Mouse (Mus musculus) layer of hippocampus, postnatal 36 days (tissue): Measurements from ENCODE around the gene Ski. TPM values are rescaled to one million over a fixed set of nuclear protein-coding genes. Genes with fewer than 3 reads are reported as not detected.
"Not testable (repeated sequence)": the region's sequence is repeated elsewhere in the genome, so short reads cannot be mapped to it uniquely, and the experiment has no call there.

ENCODE experiments used
- DNase-seq, 2 experiments: peaks; one replicate each; pipeline ENCODE4 v3.0.0; 2022
- total RNA-seq, 2 experiments: library from RNA; stranded (reverse); gene quantifications; 2 replicates each; pipeline ENCODE4 v1.2.3; 2021

Ski gene
- total RNA-seq = 100 to 1,000 TPM; 126 to 132 TPM

DNA sequence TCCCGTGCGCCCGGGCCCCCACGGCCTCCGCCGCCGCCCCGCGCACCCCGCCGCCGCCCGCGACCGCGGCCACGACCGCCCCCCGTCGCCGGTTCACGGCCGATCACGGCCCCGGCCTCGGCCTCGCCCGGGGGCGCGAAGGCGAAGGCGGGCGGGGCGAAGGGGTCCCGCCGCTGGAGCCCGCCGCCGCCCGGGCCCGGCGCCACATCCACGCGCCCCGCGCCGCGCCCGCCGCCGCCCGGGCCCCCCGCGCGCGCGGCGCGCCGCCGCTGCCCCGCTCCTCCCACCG, at the start of gene Ski:
TSS of gene Ski (minus strand) at position 41 of the 289 bp plus-strand sequence.
- DNase-seq = no peak

DNA sequence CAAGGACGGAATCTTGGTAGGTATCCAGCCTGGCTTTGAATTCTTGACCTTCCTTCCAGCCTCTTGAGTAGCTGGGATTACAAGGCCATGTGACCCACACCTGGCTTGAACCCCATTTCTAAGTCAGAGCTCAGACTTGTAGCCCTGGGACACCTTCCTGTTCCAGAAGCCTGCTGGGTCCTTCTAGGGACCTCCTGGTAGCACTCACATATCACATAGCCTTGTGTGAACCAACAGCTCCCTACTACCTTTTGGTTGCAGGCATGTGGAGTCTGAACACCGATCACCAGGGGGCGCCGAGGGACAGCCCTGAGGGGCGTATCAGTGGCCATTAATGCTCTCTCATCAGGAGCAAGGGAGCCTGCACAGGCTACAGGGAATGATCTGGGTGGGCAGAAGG, 46.0 kb upstream of the Ski start:
- peak; percentile 72 to 73 for DNase-seq

DNA sequence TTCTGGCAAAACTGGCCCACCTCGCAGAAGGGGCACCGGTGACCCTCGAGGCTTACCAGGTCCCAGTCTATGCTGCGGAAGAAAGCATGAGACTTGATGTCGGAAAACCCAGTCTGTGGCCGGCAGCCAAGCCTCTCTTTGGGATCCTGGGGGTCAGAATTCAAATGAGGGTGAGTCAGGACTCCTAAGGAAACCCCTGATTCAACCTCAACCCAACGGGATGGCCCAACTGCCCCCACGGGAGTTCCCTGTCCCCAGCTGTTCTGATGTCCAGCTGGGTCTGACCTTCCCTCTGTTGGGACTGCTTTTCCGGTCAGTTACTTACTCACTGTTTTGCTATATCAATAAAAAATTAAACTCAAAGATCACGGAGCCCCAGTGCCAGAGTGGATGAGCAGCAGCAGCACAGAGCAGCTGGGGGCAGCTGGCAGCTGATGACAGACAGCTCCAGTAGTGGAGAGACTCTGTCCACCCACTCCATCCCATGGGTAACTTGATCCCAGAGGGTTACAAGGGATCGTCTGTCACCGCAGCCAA, 45.3 kb upstream of the Ski start:
- DNase-seq = no peak

DNA sequence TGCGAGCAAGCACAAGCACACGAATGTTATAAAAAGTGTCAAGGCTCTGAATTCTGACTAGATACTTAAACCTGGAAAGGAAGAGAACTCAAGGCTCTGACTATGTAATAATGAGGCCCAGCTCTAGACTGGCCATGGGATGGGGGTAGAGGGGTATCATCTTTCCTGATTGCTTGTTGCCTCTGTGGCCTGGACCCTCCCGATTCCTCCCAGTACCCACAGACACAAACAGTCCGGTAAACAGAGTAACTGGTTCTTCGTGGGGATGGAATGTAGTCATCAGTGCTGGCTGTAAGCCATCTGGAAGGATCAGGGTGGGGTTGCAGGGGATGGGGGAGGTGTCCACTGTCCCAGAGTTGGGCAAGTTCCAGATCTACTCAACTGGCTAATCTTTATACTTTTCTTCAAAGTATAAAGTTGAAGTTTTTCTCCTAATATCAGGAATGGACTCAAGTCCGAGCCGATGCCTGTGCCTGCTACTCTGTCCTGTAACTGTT, 44.7 kb upstream of the Ski start:
- no peak for DNase-seq

DNA sequence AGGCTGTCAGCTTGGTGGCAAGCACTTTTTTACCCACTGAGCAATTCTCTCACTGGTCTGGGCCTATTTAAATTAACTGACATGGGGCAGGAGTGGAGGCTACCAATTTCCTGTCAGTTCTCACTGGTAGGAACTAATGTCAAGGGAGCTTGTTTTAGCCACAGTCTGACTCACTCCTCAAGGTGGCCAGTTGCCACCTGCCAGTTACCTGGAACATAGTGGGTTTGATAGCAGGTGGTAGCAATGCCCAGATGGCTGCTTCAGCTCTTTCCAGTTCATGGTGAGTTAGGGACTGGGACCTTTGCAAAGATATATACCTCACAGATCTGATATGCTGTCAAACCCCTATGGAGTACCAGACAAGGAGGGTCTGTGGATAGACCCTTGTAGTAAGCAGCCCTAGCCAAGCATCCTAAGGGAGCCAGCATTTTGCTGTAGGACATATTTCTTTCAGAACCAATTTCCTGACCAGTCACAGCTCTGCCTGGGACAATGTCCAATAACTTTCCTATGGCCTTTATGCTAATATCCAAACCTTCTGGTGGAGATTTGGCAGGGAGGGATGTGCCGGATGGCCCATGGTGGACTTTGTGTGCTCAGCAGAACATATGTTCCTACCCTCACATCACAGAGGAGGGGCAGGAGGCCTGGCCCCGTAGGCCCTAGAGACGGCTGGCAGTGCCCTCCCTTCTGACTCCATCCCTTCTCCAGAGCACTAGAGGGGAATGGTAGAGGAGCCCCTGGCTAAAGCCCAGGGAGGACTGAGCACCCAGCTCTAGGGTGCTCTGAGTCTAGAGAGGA, 42.3 kb upstream of the Ski start:
- no peak for DNase-seq

DNA sequence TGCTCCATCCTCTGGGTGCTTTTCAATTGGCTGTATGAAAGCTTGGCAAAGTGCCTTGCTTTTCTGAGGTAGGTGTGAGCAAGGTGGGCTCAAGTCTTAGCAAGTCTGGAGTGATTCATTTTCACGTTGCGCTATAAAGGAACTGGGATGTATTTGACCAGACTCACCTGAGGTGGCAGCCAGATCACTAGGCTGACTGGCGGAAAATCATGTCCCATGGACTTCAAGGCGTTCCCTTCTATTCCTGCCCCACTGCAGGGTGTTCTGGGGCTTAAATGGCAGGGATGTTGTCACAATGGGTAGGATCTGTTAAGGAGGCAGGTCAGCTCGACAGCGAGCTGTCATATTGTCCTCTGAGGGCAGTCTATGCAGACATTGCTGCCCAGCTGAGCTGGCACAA, 29.9 kb upstream of the Ski start:
- no peak for DNase-seq

DNA sequence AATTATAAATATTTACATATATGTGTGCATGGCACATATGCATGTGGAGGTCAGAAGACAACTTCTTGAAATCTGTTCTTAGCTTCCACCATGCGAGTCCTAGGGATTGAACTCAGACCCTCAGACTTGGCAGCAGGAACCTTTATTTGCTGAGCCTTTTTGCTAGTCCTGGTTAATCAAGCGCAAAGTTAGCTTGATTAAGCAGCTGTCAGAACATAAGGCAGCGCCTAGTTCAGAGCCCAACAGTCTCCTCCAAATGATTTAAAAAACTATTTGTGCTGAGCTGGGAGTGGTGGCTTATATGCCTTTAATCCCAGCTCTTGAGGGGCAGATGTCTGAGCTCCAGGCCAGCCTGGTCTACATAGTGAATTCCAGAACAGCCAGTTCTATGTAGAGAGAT, 28.8 kb upstream of the Ski start:
- DNase-seq = peak; percentile 32 to 52

DNA sequence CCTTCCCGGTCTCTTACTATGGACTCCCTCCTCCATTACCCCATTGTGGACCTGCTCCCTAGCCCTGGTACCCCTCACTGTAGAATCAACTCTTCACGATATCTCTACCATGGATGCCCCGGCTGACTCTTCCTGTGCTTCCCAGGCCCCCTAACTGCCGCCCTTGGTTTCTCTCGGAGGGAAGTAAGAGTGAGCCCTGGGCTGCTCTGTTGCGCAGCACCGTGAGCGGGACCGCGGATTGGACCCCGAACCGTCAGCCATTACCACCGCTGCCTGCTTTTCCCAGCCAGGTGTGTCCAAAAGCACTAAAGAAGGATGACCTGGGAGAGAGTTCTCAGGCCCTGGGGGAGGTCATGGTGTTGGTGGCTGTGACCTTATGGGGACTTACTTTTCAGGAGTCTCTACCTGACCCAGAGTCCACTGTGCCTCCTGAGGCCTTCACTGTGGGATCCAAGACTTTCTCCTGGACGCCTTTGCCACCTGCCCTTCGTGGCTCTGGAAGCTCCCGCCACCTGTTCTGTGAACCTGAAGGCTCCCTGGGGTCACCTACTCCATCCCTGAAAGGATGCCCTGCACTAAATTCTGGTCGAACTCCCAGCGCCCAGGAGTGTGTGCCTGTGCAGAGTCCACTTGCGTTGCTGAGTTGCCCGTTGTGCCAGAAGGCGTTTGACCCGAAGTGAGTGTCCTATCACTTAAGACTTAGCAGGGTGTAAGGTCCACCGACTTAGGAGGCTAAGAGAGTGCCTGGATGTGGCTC, 28.1 kb upstream of the Ski start:
- peak in 1 of 2 experiments; percentile 33 for DNase-seq

DNA sequence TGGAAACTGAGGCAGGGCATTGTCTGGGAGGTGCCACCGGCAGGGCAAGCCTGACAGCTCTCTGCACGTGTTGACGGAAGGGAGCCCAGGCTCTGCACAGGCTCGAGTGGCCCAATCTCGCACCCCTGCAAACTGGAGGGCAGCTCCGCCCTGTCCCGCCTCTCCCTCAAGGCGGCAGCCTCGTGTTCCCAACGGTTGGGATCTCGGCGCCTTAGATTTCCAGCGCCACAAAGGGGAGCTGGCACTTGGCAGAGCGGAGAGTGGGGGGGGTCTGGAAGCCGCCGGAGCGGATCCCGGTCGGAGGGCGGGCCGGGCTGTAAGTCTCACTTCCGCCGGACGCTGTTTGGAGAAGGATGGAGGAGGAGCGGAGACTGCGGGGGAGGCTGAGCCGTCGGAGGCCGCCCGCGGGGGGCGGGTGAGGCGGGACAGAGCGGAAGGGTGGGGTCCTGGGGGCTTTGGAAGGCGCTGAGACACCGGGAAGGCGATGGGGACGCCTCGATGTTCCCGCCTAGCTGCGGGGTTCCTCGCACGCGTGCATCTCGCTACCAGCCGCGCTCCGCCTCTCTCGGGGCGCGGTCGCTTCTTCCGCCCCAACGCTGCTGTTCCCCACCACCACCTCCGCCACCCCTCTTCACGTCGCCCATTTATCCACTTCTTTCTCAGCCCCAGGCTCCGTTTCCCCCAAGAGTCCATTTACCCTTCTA, 27.4 kb upstream of the Ski start, which contains the start of gene Faap20:
TSS of gene Faap20 (plus strand) at position 155 of the 704 bp plus-strand sequence.
- peak; percentile 81 to 84 for DNase-seq

DNA sequence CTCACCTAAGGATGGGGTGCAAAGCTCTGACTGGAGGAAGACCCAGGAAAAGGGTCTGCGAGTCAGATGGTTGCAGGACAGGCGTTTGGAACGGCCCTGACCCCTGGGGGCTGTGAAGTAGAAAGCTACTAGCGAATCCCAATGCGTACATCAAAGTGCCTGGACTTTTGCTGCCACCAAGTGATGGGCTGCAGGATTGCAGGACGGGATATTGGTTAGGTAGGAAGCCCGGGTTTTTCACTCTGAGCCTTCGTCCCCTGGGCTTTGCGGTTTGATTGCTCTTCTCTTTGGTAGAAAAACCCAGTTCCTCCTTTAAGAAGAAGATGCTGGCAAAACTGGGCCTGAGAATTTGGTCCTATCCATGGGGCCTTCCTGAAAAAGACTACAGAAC, 26.9 kb upstream of the Ski start:
- peak; percentile 88 to 92 for DNase-seq

DNA sequence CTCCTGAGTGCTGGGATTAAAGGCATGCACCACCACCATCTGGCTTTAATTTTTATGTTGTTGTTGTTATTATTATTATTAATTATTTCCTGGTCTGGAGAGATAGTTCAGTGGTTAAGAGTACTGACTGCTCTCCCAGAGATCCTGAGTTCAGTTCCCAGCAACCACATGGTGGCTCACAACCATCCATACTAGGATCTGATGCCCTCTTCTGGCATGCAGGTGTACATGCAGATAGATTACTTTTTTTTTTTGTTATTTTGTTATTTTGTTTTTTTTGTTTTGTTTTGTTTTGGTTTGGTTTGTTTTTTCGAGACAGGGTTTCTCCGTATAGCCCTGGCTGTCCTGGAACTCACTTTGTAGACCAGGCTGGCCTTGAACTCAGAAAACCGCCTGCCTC, 25.7 kb upstream of the Ski start:
- not testable (repeated sequence) for DNase-seq

DNA sequence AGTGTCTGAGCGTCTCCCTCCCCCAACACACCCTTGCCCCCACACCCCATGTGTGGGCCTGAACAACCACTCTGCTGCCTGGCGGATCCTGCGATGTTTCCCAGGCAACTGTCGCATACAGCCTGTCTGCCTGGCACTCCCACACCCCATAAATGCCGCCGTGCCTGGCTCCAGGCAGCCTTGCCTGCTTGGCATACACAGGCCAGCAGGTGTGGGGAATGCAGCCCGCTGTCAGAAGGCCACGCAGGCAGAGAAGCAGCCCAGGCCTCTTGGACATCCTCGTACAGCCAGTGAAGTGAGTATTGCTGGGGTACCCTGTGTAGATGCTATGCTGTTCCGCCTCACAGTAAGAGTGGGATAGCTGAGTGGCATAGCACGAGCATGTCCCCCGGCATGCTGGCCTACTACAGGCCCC, 24.3 kb upstream of the Ski start:
- peak; percentile 82 to 84 for DNase-seq

DNA sequence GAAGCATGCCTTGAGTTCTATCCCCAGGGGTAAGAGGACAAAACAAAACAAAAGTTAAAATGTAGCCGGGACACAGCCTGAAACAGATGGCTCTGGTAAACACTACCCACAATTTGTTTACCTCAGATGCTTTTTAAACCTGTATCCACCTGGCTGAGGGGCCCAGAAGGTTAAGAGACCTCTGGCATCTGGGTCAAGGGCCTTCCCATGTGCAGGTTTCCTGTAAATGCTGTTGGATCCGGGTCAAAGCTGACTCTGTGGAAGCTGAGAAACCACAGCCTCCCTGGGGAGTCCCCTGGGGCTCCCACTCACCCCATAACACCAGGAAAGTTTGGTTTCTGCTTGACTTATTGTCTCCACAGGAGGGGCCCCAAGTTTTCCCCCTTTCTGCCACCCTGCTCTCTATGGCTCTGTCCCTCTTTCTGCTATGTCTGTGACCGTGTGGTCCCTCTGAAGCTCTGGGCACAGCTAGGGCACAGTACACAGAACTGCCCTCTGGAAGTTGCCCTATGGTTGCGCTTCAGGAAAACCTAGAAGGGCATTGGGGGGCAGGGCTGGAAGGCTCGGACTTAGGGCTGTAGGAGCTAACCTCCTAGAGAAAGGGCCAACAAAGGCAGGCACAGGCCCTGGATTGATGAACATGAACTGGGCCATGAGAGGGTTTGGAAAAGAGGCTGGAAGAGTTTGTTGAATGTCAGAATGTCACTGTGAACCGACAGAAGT, 23.5 kb upstream of the Ski start:
- no peak for DNase-seq

DNA sequence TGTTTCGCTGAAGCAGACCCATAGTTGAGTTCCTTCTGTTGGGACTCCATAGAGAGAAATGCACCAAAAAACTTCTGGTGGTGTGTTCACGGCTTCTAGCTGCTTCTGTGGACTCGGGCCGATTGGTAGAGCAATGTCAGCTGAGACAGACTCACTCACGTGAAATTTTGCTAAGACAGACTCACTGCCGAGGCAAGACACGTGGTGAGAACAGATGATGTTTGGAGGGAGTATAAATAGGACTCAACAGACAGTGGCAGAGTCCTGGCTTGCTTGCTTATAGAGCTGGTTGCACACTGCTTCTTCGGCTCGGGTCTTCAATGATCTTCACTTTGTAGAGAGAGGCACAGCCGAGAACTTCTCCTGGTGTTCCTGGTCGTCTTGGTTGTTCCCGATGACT, 20.8 kb upstream of the Ski start:
- no peak for DNase-seq

DNA sequence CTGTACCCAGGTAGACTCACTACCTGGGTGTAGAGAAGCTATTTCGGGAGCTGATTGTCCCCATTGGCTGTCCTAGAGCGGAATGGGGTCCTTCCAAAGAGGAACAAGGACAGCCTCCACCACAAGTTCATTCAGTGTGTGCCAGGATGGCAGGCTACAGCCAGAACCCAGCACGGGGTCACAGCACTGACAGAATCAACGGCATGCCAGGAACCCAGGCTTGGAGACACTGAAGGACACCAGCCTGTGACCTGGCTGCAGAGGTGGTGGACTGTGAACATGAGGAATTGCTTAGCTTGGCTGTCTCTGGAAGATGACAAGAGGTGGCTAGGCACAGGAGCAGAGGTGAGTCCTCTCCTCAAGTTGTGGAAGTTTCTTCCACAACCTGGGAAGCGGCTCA, 19.9 kb upstream of the Ski start:
- no peak for DNase-seq

DNA sequence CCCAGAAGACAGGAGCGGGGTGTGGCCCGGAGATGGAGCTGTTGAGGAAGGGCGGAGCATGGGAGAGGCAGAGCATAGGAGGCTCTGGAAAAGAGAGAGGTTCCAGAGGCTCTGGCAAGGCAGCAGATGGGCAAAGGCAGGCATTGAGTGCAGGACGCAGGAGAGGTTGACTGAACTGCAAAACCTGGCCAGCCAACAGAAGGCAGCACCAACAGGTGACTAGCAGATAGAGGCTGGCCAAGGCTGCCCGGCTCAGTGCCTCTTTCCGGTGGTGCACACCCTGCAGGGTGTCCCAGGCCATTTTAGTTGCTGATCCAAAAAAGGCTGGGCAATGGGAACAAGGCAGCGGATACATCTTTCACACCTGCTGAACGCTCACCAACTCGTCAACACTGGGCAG, 19.4 kb upstream of the Ski start:
- no peak for DNase-seq

DNA sequence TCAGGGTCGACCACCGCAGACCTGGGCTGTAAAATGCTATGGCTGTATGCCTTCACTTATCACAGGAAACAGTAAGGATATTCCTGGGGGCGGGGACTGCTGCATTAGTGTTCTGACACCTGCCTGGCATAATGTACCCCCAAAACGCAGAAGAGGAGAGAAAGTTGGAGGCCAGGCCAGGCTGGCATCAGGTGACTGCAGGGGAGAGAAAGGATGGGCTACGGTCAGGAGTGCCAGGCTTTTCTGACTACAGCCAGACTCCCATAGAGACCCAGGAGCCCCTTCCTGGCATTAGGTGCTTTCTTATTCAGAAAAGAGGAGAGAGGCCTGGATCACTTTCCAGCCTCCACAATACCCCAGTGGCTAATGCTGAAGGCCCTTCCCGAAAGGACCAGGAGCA, 17.1 kb upstream of the Ski start:
- no peak for DNase-seq

DNA sequence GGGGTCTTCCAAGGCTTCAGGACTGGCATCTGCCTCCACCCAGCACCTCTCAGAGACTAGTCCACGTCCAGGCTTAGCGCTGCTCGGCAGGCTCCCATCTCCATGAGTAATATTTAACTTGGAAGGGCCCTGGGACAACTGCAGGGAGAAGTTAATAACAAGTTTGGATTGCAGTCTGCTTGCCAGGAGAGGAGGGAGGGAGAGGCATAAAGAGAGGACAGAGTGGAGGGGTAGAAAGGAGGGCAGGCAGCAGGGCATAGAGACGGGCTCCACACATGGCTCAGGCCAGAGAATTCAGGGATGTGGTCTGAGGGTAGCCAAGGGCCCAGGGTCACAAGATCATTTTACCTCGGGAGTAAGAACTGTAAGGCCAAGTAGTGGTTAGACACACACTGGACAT, 15.9 kb upstream of the Ski start:
- no peak for DNase-seq

DNA sequence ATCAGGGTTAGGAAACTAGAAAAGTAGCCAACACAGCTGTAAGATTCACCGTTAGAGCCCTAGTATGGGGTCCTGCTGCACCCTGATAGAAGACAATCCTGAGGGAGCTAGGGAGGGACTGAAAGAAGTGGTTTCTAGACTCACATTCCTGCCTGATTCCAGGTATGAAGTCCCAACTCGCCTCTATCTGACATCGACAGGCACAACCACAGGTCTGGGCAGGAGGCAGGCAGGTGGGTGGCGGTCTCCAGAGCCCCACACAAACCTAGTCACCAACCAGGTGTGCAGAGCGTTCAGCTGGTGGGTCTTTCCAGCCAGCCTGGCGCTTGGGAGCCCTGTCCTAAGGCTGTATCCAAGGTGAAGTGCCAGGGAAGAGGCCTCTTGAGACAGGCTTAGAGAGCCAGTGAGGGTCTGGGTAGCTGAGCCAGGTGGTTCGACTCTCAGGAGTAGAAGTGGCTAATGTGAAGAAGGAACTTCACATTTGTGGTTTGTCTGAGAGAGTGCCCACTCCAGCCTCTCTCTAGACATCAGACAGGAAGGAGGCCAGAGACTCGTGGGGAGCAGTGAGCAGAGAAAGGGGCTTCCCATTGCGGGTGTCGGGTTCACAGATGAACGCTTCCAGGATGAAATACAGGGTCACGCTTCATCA, 14.5 kb upstream of the Ski start:
- DNase-seq = no peak

DNA sequence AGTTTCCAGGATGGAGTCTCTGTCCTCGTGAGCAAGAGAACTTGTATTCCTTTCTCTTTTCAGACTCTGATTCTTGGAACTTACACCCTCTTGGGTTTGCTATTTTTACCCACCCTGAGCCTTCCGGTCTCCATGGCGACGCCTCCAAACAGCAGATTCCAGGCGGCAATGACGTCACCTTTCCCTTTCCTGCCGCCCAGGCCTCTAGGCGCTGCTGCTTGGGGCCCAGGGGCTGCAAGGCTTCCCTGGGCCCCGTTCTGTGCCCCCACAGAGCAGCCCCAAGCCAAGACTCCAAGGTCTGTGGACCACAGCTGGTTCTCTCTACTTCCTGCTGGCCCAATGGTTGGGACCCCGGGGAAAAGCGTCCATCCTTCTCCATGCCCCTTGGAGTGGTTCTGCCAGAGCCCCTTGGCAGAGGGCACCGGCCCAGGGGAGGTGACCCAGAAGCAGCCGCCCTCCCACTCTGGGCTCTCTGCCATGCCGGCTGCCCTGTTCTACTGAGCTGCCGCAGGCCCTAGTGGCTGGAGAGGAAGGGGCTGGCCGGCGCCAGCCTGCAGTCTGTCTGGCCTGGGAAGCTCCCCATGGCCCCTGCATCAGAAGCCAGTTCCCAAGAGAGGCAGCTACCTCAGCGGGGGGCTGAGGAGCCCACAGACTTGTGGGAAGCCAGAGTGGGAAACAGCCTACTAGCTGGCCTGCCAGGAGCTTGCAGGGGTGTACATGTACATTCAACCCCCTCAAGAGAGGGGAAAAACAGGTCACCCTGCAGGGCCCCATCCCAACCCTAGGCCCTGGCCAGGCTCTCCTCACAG, 13.1 kb upstream of the Ski start:
- DNase-seq = peak; percentile 87 to 90
